Mouse (Mus musculus): ENCODE results near the gene Asap3.

The Asap3 gene

GRCm38 (mm10) chr4:136259916-136260315 is 53.8 kb downstream of the Asap3 start:
- DNase-seq (ENCODE audit: low spot score in 2 of 2), result no peak

- DNase-seq (ENCODE audit: low spot score in 2 of 2), result peak; percentile 53 to 75
These were observed 54.5 kb downstream of the Asap3 start for GRCm38 (mm10) chr4:136260491-136261180.

GRCm38 (mm10) chr4:136261912-136262311 is 55.7 kb downstream of the Asap3 start:
- no peak for DNase-seq (ENCODE audit: low spot score in 2 of 2)

- DNase-seq (ENCODE audit: low spot score in 2 of 2), result no peak
These were observed 57.4 kb downstream of the Asap3 start for GRCm38 (mm10) chr4:136263555-136263954.

- DNase-seq (ENCODE audit: low spot score in 2 of 2), result no peak
These were observed 60.7 kb downstream of the Asap3 start for GRCm38 (mm10) chr4:136266716-136267343.

GRCm38 (mm10) chr4:136268912-136269311 is 62.7 kb downstream of the Asap3 start:
- no peak for DNase-seq (ENCODE audit: low spot score in 2 of 2)

- no peak for DNase-seq (ENCODE audit: low spot score in 2 of 2)
These were observed 64.5 kb downstream of the Asap3 start for GRCm38 (mm10) chr4:136270648-136271047.

GRCm38 (mm10) chr4:136281097-136281496 is 74.9 kb downstream of the Asap3 start:
- DNase-seq (ENCODE audit: low spot score in 2 of 2), result no peak

- no peak for DNase-seq (ENCODE audit: low spot score in 2 of 2)
These were observed 75.4 kb downstream of the Asap3 start for GRCm38 (mm10) chr4:136281611-136282010.

GRCm38 (mm10) chr4:136282621-136283480 is 76.7 kb downstream of the Asap3 start:
- DNase-seq (ENCODE audit: low spot score in 2 of 2), result no peak

- DNase-seq (ENCODE audit: low spot score in 2 of 2), result no peak
These were observed 77.6 kb downstream of the Asap3 start for GRCm38 (mm10) chr4:136283783-136284182.

- DNase-seq (ENCODE audit: low spot score in 2 of 2), result peak in 1 of 2 experiments; percentile 41
These were observed 78.3 kb downstream of the Asap3 start, which contains the start of gene Zfp46 for GRCm38 (mm10) chr4:136284455-136284854. TSS of gene Zfp46 (plus strand) at chr4:136284683.

GRCm38 (mm10) chr4:136284891-136285290 is 78.7 kb downstream of the Asap3 start:
- no peak for DNase-seq (ENCODE audit: low spot score in 2 of 2)

GRCm38 (mm10) chr4:136285348-136285810 is 79.2 kb downstream of the Asap3 start:
- DNase-seq (ENCODE audit: low spot score in 2 of 2), result peak; percentile 86 to 94

GRCm38 (mm10) chr4:136285811-136286371 is 79.7 kb downstream of the Asap3 start:
- DNase-seq (ENCODE audit: low spot score in 2 of 2), result peak; percentile 90 to 94

GRCm38 (mm10) chr4:136289918-136290780 is 84.0 kb downstream of the Asap3 start:
- no peak for DNase-seq (ENCODE audit: low spot score in 2 of 2)

- no peak for DNase-seq (ENCODE audit: low spot score in 2 of 2)
These were observed 84.8 kb downstream of the Asap3 start for GRCm38 (mm10) chr4:136290781-136291595.

GRCm38 (mm10) chr4:136291692-136292091 is 85.5 kb downstream of the Asap3 start:
- no peak for DNase-seq (ENCODE audit: low spot score in 2 of 2)

All from urinary bladder, adult 18-20 months (tissue).